Mouse (Mus musculus) liver, postnatal 0 days (tissue): ENCODE results near the gene Slc39a3. TPM values are rescaled to one million over a fixed set of nuclear protein-coding genes. Genes with fewer than 3 reads are reported as not detected.

ENCODE experiments used
- ATAC-seq: fragments of 200-750 bp; cut with Nextera tagmentation; 2 replicates; pipeline ENCODE4 v1.8.0; 2017; ENCODE audit warnings: mild to moderate bottlenecking, moderate library complexity
- DNase-seq: peaks from one replicate; pipeline ENCODE4 v3.0.0-alpha.2; 2016
- H3K27ac ChIP-seq: fragments of 300-500 bp; sonication (generic); 2 replicates; pipeline ENCODE4 v1.5.1; 2014; ENCODE audit warnings: antibody characterized with exemption, moderate library complexity, mild to moderate bottlenecking, low read depth
- H3K27me3 ChIP-seq: fragments of 300-500 bp; sonication (generic); 2 replicates; pipeline ENCODE4 v1.6.1; 2014; ENCODE audit warnings: low read length, control low read depth, mixed read lengths; ENCODE audit not compliant: insufficient read depth
- H3K36me3 ChIP-seq: fragments of 300-500 bp; sonication (generic); replicated peaks from 2 replicates; pipeline ENCODE4 v1.6.1; 2014; ENCODE audit warnings: mild to moderate bottlenecking, control low read depth, low read length, moderate library complexity, mixed read lengths; ENCODE audit not compliant: insufficient read depth
- H3K4me1 ChIP-seq: fragments of 300-500 bp; sonication (generic); 2 replicates; pipeline ENCODE4 v1.6.1; 2014; ENCODE audit warnings: antibody characterized with exemption, mild to moderate bottlenecking, control low read depth; ENCODE audit not compliant: insufficient read depth
- H3K4me2 ChIP-seq: fragments of 300-500 bp; sonication (generic); 2 replicates; pipeline ENCODE4 v1.6.1; 2014; ENCODE audit warnings: low read depth, mild to moderate bottlenecking, low read length, moderate library complexity, mixed read lengths
- H3K4me3 ChIP-seq: fragments of 300-500 bp; sonication (generic); 2 replicates; pipeline ENCODE4 v1.5.1; 2014; ENCODE audit warnings: low read depth, low read length
- H3K9ac ChIP-seq: fragments of 300-500 bp; sonication (generic); replicated peaks from 2 replicates; pipeline ENCODE4 v1.6.1; 2014; ENCODE audit warnings: mild to moderate bottlenecking, moderate library complexity
- H3K9me3 ChIP-seq: fragments of 300-500 bp; sonication (generic); 2 replicates; pipeline ENCODE4 v1.6.1; 2016; ENCODE audit warnings: mild to moderate bottlenecking, control low read depth, low read length, mixed read lengths
- CTCF ChIP-seq: sonication (generic); IDR thresholded peaks from 2 replicates; pipeline ENCODE4 v1.5.1; 2016; ENCODE audit warnings: antibody characterized with exemption, low read depth
- EP300 ChIP-seq: IDR thresholded peaks from 2 replicates; pipeline ENCODE4 v1.6.1; 2016; ENCODE audit warnings: antibody characterized with exemption, low read depth, mild to moderate bottlenecking
- WGBS: fragments of 180-500 bp; shearing (Covaris S2); extraction: QIAGEN DNeasy Blood & Tissue Kit; methylation state at CpG from one replicate; pipeline ENCODE4 v1.1.7; 2014; ENCODE audit not compliant: insufficient replicate concordance; 5-methylcytosine and 5-hydroxymethylcytosine counted together
- polyA plus RNA-seq: library from polyadenylated mRNA; unstranded; fragments of >200 nt; fragmentation: Nextera tagmentation; extraction: Ambion mirVana; gene quantifications from 2 replicates; pipeline ENCODE4 v1.2.1, GENCODE M21; 2015

The Slc39a3 gene
- polyA plus RNA-seq, 1 experiment from 2014 or later, result 4.6 TPM

DNA sequence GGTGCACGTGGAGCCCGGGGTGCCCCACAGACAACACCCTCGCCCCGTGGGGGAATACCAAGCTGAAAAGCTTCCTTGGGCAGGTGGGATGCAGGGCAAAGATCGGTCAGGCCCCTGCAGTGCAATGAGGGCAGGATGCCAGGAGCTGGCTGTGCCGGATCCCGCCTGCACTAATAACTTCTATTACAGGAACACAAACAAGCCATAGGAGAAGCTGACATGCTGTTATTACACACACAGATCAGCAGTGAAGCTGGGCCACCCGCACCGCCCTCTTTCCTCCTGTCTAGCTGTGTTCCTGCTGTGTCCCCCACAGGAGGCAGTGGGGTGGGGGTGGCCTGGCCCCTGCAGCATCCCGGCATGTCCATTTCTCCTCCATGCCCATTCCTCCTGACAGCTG is 8.2 kb downstream of the Slc39a3 start:
- Histone ChIP-seq H3K4me1 (no peaks in the 10 kb centered on the region; the same call in 1 of the 2 replicates), H3K27ac (no peak overlapping the region), H3K27me3 (peaks cover 20% of the 10 kb centered on the region), H3K9ac (no peak overlapping the region), H3K4me2 (no peak overlapping the region), H3K4me3 (no peak overlapping the region), H3K9me3 (no peaks in the 10 kb centered on the region), H3K36me3 (0 out of 2 replicates have a peak, but pooled peaks cover 8% of the 10 kb centered on the region)
- no peak for ATAC-seq
- TF ChIP-seq CTCF, result no peak
- no peak for TF ChIP-seq EP300
- no peak for DNase-seq
- 69% methylated on average over 10 of the region's 10 CpGs for WGBS

DNA sequence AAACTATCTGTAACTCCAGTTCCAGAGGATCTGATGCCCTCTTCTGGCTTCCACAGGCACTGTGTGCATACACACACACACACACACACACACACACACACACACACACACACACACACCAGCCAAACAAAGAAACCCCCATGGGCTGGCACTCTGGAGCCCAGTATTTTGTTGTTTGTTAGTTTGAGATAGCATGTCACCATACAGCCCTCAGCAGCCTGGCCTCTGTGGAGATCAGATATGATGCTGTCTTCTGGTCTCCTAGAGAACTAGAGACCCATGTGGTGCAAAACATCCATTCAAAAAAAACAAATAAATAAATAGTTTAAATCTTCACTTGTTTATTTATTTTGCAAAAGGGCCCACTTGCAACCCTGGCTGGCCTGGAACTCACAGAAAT is 9.0 kb downstream of the Slc39a3 start:
- ATAC-seq, result no peak

DNA sequence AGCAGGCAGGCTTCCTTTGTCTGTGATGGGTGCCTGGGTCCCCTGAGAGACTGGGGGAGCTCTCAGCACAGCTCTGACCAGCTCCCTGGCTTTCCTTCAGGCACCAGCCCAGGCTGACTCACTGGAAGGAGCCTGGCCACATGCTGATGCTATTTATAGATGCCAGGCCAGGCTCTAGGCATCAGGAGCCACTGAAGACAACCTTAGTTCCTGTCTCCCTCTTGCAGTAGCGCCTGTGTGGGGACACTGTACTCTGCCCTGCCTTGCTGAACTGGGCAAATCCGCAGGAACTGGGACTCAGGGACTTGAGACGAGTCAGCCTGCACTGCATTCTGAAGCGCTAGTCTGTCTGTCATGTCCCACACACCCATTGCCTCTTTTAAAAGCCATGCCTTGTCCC is 9.9 kb downstream of the Slc39a3 start:
- ATAC-seq, result no peak
- Histone ChIP-seq H3K9ac (no peak overlapping the region), H3K36me3 (0 out of 2 replicates have a peak, but pooled peaks cover 6% of the 10 kb centered on the region), H3K4me1 (no peaks in the 10 kb centered on the region; the same call in 1 of the 2 replicates), H3K27me3 (peaks cover 31% of the 10 kb centered on the region), H3K9me3 (no peaks in the 10 kb centered on the region), H3K4me2 (no peak overlapping the region), H3K4me3 (no peak overlapping the region), H3K27ac (no peak overlapping the region)
- DNase-seq, result no peak
- 60% methylated on average over 4 of the region's 4 CpGs for WGBS
- TF ChIP-seq CTCF, result no peak
- TF ChIP-seq EP300, result no peak

More for the DNA sequence above, 9.0 kb downstream of the Slc39a3 start:
- TF ChIP-seq CTCF, result no peak
- TF ChIP-seq EP300, result no peak
- Histone ChIP-seq H3K4me3 (no peak overlapping the region), H3K27me3 (peaks cover 26% of the 10 kb centered on the region), H3K4me1 (no peaks in the 10 kb centered on the region; the same call in 1 of the 2 replicates), H3K9me3 (no peaks in the 10 kb centered on the region), H3K36me3 (0 out of 2 replicates have a peak, but pooled peaks cover 6% of the 10 kb centered on the region), H3K9ac (no peak overlapping the region), H3K4me2 (no peak overlapping the region), H3K27ac (no peak overlapping the region)
- no peak for DNase-seq

DNA sequence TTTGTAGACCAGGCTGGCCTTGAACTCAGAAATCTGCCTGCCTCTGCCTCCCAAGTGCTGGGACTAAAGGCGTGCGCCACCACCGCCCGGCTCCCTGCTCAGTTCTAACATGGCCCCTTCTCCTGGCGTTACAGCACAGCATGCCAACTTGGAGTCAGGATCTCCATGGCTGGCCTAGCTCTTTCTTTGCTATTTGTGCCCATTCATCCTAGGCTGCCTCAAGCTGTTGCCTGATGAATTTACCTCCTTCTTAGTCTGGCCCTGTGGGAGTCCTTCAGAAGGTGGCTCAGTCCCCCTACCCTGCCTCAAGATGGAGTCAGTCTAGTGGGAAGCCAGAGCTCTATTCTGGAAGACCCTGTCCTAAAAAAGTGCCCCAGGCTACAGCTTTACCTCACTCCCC is 10.4 kb downstream of the Slc39a3 start:
- WGBS, result 92% methylated on average over 5 of the region's 5 CpGs
- DNase-seq (no peak), ATAC-seq (no peak)
- Histone ChIP-seq H3K9ac (no peak overlapping the region), H3K36me3 (0 out of 2 replicates have a peak, but pooled peaks cover 6% of the 10 kb centered on the region), H3K4me3 (no peak overlapping the region), H3K27ac (no peak overlapping the region), H3K27me3 (peaks cover 36% of the 10 kb centered on the region), H3K4me2 (no peak overlapping the region), H3K9me3 (no peaks in the 10 kb centered on the region), H3K4me1 (no peaks in the 10 kb centered on the region; the same call in 1 of the 2 replicates)
- TF ChIP-seq EP300 (no peak), CTCF (no peak)

DNA sequence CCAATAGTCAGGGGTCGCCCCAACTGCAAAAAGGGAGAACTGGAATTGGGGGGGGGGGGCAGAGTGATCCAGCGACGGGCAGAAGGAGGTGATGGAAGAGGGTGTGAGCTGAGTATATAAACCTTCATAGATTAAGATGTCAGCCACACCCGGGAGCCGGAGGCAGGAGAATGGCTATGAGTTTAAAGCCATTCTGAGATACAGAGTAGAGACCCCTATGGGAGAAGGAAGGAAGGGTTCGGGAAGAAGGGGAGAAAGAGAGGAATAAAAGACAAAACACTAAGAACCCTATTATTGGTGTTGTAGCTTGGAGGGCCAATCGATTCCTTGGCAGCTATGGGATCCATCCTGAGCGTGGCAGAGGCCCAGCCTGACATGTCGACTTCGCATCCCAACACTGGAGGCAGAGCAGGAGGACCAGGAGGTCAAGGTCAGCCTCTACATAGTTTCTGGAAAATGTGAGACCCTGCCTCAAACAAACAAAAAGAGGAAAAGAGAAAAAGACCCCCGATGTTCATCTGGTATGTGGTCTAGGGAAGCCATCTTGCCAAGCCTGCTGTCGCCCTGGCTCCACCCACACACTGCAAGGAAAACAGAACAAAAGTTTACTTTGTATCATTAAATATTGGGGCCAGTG is 11.5 kb downstream of the Slc39a3 start, which contains the start of gene Diras1:
TSS of gene Diras1 (minus strand) at position 24 of the 637 bp plus-strand sequence.
- no peak within 1 kb of the TSS for H3K4me2 ChIP-seq
- peaks cover 37% of the 10 kb centered on the region for H3K27me3 ChIP-seq
- no peaks in the 10 kb centered on the region; the same call in 1 of the 2 replicates for H3K4me1 ChIP-seq
- no peak for TF ChIP-seq EP300
- no peak for TF ChIP-seq CTCF
- no peaks in the 10 kb centered on the region for H3K9me3 ChIP-seq
- DNase-seq, result no peak
- no peak within 1 kb of the TSS for H3K27ac ChIP-seq
- 50% methylated on average over 12 of the region's 12 CpGs for WGBS
- no peaks in the 10 kb centered on the region for H3K36me3 ChIP-seq
- no peak for ATAC-seq
- no peak within 1 kb of the TSS for H3K4me3 ChIP-seq
- no peak within 1 kb of the TSS for H3K9ac ChIP-seq

DNA sequence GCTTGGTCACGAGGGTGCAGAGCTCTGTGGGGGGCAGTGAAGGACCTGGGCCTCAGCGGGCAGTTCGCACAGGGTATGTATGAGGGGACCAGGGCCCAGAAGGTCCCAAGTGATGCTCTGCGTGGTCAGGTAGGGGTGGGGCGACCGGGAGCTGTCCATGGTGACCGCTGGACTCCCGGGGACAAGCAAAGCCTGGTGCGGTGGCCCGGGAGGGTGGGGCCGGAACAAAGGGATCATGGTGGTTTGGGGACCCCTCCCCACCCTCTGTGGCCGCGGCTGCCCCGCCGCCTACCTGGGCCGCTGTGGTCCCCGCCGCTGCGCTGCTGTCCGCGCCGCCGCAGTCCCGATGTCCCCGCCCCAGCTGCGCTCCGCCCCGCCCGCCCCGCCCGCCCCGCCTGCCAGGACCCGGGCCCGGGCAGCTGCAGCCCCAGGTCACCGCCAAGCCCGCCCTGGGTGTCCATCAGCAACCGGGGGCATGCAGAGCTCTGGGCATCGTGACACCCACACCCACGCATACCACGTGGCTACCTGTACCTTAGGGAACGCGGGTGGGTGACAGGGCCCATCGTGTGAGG is 12.1 kb downstream of the Slc39a3 start:
- WGBS, result 4% methylated on average over 42 of the region's 43 CpGs
- TF ChIP-seq EP300 (no peak), CTCF (no peak)
- H3K9ac ChIP-seq, result no peak overlapping the region
- peaks cover 37% of the 10 kb centered on the region for H3K27me3 ChIP-seq
- H3K36me3 ChIP-seq, result no peaks in the 10 kb centered on the region
- ATAC-seq (no peak), DNase-seq (peak; percentile 36)
- H3K4me2 ChIP-seq, result no peak overlapping the region
- H3K4me3 ChIP-seq, result no peak overlapping the region
- no peaks in the 10 kb centered on the region for H3K9me3 ChIP-seq
- no peak overlapping the region for H3K27ac ChIP-seq
- H3K4me1 ChIP-seq, result no peaks in the 10 kb centered on the region; the same call in 1 of the 2 replicates
